Mouse (Mus musculus) stomach, embryonic 16.5 days (tissue): ENCODE results near the gene Inpp5a. TPM values are rescaled to one million over a fixed set of nuclear protein-coding genes. Genes with fewer than 3 reads are reported as not detected.

Experiments used
- ATAC-seq: fragments of 200-750 bp; cut with Nextera tagmentation; 2 replicates; pipeline ENCODE4 v1.8.0; 2017; ENCODE audit warnings: moderate number of reproducible peaks, moderate TSS enrichment; ENCODE audit not compliant: insufficient read depth, low FRiP score
- H3K27ac ChIP-seq: fragments of 300-500 bp; sonication (generic); 2 replicates; pipeline ENCODE4 v1.5.1; 2014; ENCODE audit warnings: low read length
- H3K27me3 ChIP-seq: fragments of 300-500 bp; sonication (generic); 2 replicates; pipeline ENCODE4 v1.6.1; 2014; ENCODE audit warnings: low read length, control low read depth, mixed read lengths; ENCODE audit not compliant: control insufficient read depth, insufficient read depth
- H3K36me3 ChIP-seq: fragments of 300-500 bp; sonication (generic); 2 replicates; pipeline ENCODE4 v1.6.1; 2014; ENCODE audit warnings: low read length; ENCODE audit not compliant: control insufficient read depth, insufficient read depth
- H3K4me1 ChIP-seq: fragments of 300-500 bp; sonication (generic); 2 replicates; pipeline ENCODE4 v1.6.1; 2014; ENCODE audit warnings: low read length, control low read depth, mixed read lengths; ENCODE audit not compliant: control insufficient read depth, insufficient read depth
- H3K4me2 ChIP-seq: fragments of 300-500 bp; sonication (generic); 2 replicates; pipeline ENCODE4 v1.6.1; 2014; ENCODE audit warnings: low read depth, low read length, mixed read lengths
- H3K4me3 ChIP-seq: fragments of 300-500 bp; sonication (generic); replicated peaks from 2 replicates; pipeline ENCODE4 v1.5.1; 2014; ENCODE audit warnings: mild to moderate bottlenecking, low read length
- H3K9ac ChIP-seq: fragments of 300-500 bp; sonication (generic); 2 replicates; pipeline ENCODE4 v1.6.1; 2014; ENCODE audit warnings: low read length
- H3K9me3 ChIP-seq: fragments of 300-500 bp; sonication (generic); replicated peaks from 2 replicates; pipeline ENCODE4 v1.6.1; 2016; ENCODE audit warnings: low read length, control low read depth; ENCODE audit not compliant: control insufficient read depth
- WGBS: fragments of 180-500 bp; shearing (Covaris S2); extraction: QIAGEN DNeasy Blood & Tissue Kit; methylation state at CpG from one replicate; pipeline ENCODE4 v1.1.7; 2014; 5-methylcytosine and 5-hydroxymethylcytosine counted together
- polyA plus RNA-seq: library from polyadenylated mRNA; unstranded; fragments of >200 nt; fragmentation: Nextera tagmentation; extraction: Ambion mirVana; gene quantifications from 2 replicates; pipeline ENCODE4 v1.2.1, GENCODE M21; 2015

The Inpp5a gene
- polyA plus RNA-seq, 1 experiment from 2014 or later = 21.3 TPM

DNA sequence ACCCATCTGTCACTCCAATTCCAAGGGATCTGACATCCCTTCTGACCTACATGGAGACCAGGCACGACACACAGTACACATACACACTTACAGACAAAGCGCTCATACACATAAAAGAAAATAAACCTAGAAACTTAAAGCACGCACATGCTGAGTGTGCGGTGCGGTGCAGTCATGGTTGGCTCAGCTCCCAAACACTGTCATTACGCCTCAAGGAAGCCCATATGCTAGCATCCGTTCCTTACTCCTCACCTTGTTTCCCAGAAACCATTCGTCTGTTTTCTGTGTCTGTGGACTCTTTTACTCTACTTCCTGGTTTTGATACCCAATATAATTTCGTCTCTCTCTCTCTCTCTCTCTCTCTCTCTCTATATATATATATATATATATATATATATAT lies 236.2 kb downstream of the Inpp5a start:
- 73% methylated on average over 9 of the region's 9 CpGs for WGBS
- no peaks in the 10 kb centered on the region for H3K36me3 ChIP-seq
- H3K4me1 ChIP-seq = no peaks in the 10 kb centered on the region
- H3K4me3 ChIP-seq = no peak overlapping the region
- no peaks in the 10 kb centered on the region for H3K9me3 ChIP-seq
- H3K9ac ChIP-seq = no peak overlapping the region
- H3K27ac ChIP-seq = no peak overlapping the region
- H3K4me2 ChIP-seq = no peak overlapping the region
- no peaks in the 10 kb centered on the region for H3K27me3 ChIP-seq
- ATAC-seq = no peak

Other genes starting within 250 kb of the Inpp5a start
- gene Lrrc27, start 176.1 kb upstream of the Inpp5a start, polyA plus RNA-seq = 2.9 and 4.4 TPM in 2 replicates
- gene Stk32c, start 175.8 kb upstream of the Inpp5a start, polyA plus RNA-seq = 0.17 TPM in 1 of 2 replicates, not detected in the other
- gene Pwwp2b, start 140.6 kb upstream of the Inpp5a start, polyA plus RNA-seq = 16.3 and 19.8 TPM in 2 replicates
- 2.6 and 2.8 TPM in 2 replicates for gene Nkx6-2, start 193.7 kb downstream of the Inpp5a start, polyA plus RNA-seq